Mouse (Mus musculus) heart, adult 8-10 months (tissue): Measurements from ENCODE around the gene Tmem81. TPM values are rescaled to one million over a fixed set of nuclear protein-coding genes. Genes with fewer than 3 reads are reported as not detected.

Experiments
- total RNA-seq, 4 experiments: library from RNA; stranded (reverse); gene quantifications; 2 replicates each; pipeline ENCODE4 v1.2.4; 2022

Gene Tmem81
- total RNA-seq, 4 experiments from 2014 or later, result 1.5 to 2.6 (median 1.8) TPM

Other genes starting within 250 kb of the Tmem81 start
- 10 to 100 TPM; 11.8 to 22.9 (median 17.5) TPM for gene Klhdc8a, start 207.6 kb upstream of the Tmem81 start, total RNA-seq
- 1 to 10 TPM; 3.8 to 5.2 (median 4.0) TPM for gene Nuak2, start 190.1 kb upstream of the Tmem81 start, total RNA-seq
- 10 to 100 TPM; 27.5 to 31.3 (median 28.9) TPM for gene Tmcc2, start 114.9 kb upstream of the Tmem81 start, total RNA-seq
- gene Dstyk, start 88.7 kb upstream of the Tmem81 start, total RNA-seq, result 10 to 100 TPM; 15.3 to 16.7 (median 16.0) TPM
- gene Rbbp5, start 28.9 kb upstream of the Tmem81 start, total RNA-seq, result 10 to 100 TPM; 15.8 to 29.0 (median 21.0) TPM
- gene Cntn2, start 37.0 kb downstream of the Tmem81 start, total RNA-seq, result 1 to 10 TPM; 2.7 to 4.6 (median 3.5) TPM
- under 1 TPM; 0.24 to 0.88 (median 0.35) TPM for gene Nfasc, start 235.6 kb downstream of the Tmem81 start, total RNA-seq